Mouse (Mus musculus): ENCODE measurements around the gene Abca3. TPM values are rescaled to one million over a fixed set of nuclear protein-coding genes. Genes with fewer than 3 reads are reported as not detected.
"Not testable (repeated sequence)": the region's sequence is repeated elsewhere in the genome, so short reads cannot be mapped to it uniquely, and the experiment has no call there.

The Abca3 gene
- polyA plus RNA-seq, 1 experiment from 2014 or later, result 5.3 TPM

DNA sequence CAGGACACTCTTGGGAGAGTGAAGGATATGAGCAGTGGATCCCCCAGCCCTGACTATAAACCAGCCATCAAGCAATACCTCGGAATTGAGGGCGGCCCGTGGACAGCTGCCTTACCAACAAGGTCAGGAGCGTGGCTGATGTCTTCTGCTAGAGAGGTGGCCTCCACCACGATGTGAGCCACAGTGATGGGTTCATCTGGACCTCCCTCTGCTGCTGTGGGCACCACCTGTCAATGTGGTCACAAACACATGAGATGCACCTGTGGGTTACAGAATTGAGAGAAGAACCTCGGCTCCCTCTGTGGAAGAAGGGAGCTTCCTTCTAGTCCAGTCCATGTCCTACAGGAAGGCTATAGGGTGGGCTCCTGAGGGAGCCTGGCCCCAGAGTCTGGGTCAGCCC, 97.8 kb downstream of the Abca3 start:
- no peak for ATAC-seq (replicated peaks; ENCODE audit: insufficient number of reproducible peaks, low FRiP score, low TSS enrichment, low read depth)
- Histone ChIP-seq H3K36me3 (replicated peaks; ENCODE audit: control insufficient read depth, insufficient read depth, low read depth, low read length) (peaks cover 13% of the 10 kb centered on the region), H3K4me3 (ENCODE audit: low read depth, low read length) (no peak overlapping the region), H3K27ac (replicated peaks; ENCODE audit: low read depth, low read length) (no peak overlapping the region), H3K27me3 (ENCODE audit: control insufficient read depth, insufficient read depth, low read length) (no peaks in the 10 kb centered on the region), H3K4me2 (ENCODE audit: low read depth, low read length) (no peak overlapping the region), H3K9ac (replicated peaks; ENCODE audit: low read length) (no peak overlapping the region), H3K4me1 (ENCODE audit: control insufficient read depth, insufficient read depth, low read length) (no peaks in the 10 kb centered on the region), H3K9me3 (replicated peaks; ENCODE audit: control insufficient read depth, low read length) (no peaks in the 10 kb centered on the region)
- no peak for DNase-seq (ENCODE audit: low spot score)
- WGBS, result 87% methylated on average over 6 of the region's 6 CpGs

DNA sequence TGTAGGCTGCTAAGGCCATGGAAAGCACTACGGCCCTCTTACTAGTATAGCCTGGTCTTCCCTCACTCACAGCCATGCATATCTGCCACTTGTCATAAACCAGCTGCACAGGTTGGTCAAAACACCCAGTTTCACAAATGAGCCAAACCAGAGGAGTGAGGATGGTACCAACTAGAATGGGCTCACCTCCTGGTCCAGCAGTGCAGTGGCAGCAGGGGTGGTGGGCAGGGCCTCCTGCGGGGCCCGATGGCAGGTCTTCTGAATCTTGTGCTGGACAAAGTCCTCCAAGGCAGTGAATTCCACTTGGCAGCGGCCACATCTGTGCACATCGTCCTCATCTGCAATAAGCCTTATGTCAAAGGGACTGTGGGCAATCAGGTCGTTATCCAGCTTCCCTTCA, 99.5 kb downstream of the Abca3 start:
- DNase-seq (ENCODE audit: low spot score), result no peak
- Histone ChIP-seq H3K4me1 (ENCODE audit: control insufficient read depth, insufficient read depth, low read length) (no peaks in the 10 kb centered on the region), H3K36me3 (replicated peaks; ENCODE audit: control insufficient read depth, insufficient read depth, low read depth, low read length) (peaks cover 6% of the 10 kb centered on the region), H3K27me3 (ENCODE audit: control insufficient read depth, insufficient read depth, low read length) (no peaks in the 10 kb centered on the region), H3K9ac (replicated peaks; ENCODE audit: low read length) (no peak overlapping the region), H3K4me3 (ENCODE audit: low read depth, low read length) (no peak overlapping the region), H3K9me3 (replicated peaks; ENCODE audit: control insufficient read depth, low read length) (no peaks in the 10 kb centered on the region), H3K4me2 (ENCODE audit: low read depth, low read length) (no peak overlapping the region), H3K27ac (replicated peaks; ENCODE audit: low read depth, low read length) (no peak overlapping the region)
- WGBS, result 97% methylated on average over 6 of the region's 6 CpGs
- ATAC-seq (replicated peaks; ENCODE audit: insufficient number of reproducible peaks, low FRiP score, low TSS enrichment, low read depth), result no peak

DNA sequence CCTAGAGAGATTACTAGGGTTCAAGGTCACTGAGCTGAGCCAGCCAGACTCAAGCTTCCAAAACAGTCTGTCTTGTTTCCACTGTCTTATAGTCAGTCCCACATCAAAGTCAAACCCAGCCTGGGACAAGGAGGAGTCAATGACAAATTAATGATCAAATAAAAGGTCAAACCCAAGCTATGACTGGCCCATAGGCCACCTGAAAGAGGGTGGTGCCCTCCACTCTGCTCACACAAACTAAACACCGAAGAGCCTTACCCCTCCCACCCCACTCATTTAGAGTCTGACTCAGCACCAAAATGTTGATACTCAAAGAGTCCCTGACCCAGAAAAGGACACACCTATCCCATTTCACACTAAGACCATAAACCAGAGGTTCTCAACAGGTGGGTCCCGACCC, 101.6 kb downstream of the Abca3 start:
- Histone ChIP-seq H3K9ac (replicated peaks; ENCODE audit: low read length) (no peak overlapping the region), H3K4me2 (ENCODE audit: low read depth, low read length) (no peak overlapping the region), H3K27me3 (ENCODE audit: control insufficient read depth, insufficient read depth, low read length) (no peaks in the 10 kb centered on the region), H3K9me3 (replicated peaks; ENCODE audit: control insufficient read depth, low read length) (no peaks in the 10 kb centered on the region), H3K4me3 (ENCODE audit: low read depth, low read length) (no peak overlapping the region), H3K4me1 (ENCODE audit: control insufficient read depth, insufficient read depth, low read length) (no peaks in the 10 kb centered on the region), H3K27ac (replicated peaks; ENCODE audit: low read depth, low read length) (no peak overlapping the region), H3K36me3 (replicated peaks; ENCODE audit: control insufficient read depth, insufficient read depth, low read depth, low read length) (peaks cover 3% of the 10 kb centered on the region)
- 84% methylated on average over 2 of the region's 2 CpGs for WGBS
- no peak for DNase-seq (ENCODE audit: low spot score)
- ATAC-seq (replicated peaks; ENCODE audit: insufficient number of reproducible peaks, low FRiP score, low TSS enrichment, low read depth), result no peak

DNA sequence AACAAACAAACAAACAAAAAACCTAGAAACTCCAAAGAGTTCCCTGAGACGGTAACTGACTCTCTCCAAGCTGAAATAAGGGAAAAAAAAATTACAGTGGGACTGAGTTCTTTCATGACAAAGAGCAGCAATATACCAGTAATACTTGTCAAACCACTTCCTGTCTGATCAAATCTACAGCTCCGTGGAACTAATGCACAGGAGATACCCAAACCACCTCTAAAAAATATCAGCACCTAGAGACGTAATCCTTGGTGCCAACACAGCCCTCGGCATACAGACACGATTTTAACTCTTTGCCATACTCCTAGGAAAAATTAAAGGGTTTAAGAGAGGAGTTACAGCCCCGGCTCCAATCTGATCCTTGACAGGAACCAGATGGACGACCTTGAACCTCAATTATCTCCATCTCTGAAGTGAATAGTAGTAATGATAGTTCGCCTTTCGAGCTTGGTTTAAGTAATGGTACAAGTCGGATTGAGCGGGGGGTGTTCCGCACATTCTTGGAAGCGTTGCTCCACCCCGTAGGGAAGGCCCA, 102.5 kb downstream of the Abca3 start:
- ATAC-seq (replicated peaks; ENCODE audit: insufficient number of reproducible peaks, low FRiP score, low TSS enrichment, low read depth) (no peak), DNase-seq (ENCODE audit: low spot score) (no peak)
- Histone ChIP-seq H3K36me3 (replicated peaks; ENCODE audit: control insufficient read depth, insufficient read depth, low read depth, low read length) (no peaks in the 10 kb centered on the region; the same call in 1 of the 2 replicates), H3K4me3 (ENCODE audit: low read depth, low read length) (peak overlapping the region; percentile 84), H3K27me3 (ENCODE audit: control insufficient read depth, insufficient read depth, low read length) (no peaks in the 10 kb centered on the region), H3K4me2 (ENCODE audit: low read depth, low read length) (peak overlapping the region; percentile 65), H3K9me3 (replicated peaks; ENCODE audit: control insufficient read depth, low read length) (no peaks in the 10 kb centered on the region), H3K4me1 (ENCODE audit: control insufficient read depth, insufficient read depth, low read length) (no peaks in the 10 kb centered on the region), H3K27ac (replicated peaks; ENCODE audit: low read depth, low read length) (peak overlapping the region; percentile 87; the same call in 1 of the 2 replicates), H3K9ac (replicated peaks; ENCODE audit: low read length) (peak overlapping the region; percentile 84)
- WGBS, result 7% methylated on average over 14 of the region's 14 CpGs

DNA sequence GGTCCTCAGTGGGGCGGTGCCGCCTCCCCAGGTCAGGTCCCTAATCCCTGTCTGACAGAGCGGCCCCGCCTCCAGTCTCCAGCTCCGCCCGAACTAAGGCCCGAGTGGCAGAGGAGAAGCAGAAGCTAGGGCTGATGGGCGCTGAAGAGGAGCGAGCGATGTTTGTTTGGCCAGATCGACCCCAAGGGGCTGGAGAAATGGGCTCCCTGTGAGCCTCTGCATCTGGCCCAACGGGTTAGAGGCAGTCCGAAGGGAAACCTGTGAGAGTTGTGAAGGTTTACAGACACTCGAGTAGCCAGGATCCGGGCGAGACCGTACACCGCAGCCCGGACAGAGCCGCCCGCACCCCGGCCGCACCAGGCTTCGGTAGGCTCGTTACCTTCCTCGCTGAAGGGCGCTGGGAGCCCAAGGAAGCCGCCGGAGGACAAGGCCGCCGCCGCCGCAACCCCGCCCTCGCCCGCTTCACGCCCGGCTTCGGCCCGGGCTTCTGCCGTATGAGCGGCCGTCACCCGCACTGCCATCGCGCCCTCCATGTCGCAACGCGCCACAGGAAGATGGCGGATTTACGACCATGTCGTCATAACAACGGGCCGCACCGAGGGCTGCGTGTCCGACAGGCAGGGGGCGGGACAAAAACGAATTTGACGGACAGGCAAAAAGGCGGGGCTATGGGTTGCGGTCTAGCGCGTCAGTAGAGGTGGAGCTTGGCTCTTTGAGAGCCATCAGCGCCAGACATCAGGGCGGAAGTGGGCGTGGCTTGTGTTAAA, 103.2 kb downstream of the Abca3 start:
- no peaks in the 10 kb centered on the region for H3K27me3 ChIP-seq (ENCODE audit: control insufficient read depth, insufficient read depth, low read length)
- H3K36me3 ChIP-seq (replicated peaks; ENCODE audit: control insufficient read depth, insufficient read depth, low read depth, low read length), result no peaks in the 10 kb centered on the region
- peak; percentile 100 for DNase-seq (ENCODE audit: low spot score)
- peak overlapping the region; percentile 84 for H3K9ac ChIP-seq (replicated peaks; ENCODE audit: low read length)
- no peaks in the 10 kb centered on the region for H3K4me1 ChIP-seq (ENCODE audit: control insufficient read depth, insufficient read depth, low read length)
- no peaks in the 10 kb centered on the region for H3K9me3 ChIP-seq (replicated peaks; ENCODE audit: control insufficient read depth, low read length)
- H3K4me2 ChIP-seq (ENCODE audit: low read depth, low read length), result peak overlapping the region; percentile 65
- ATAC-seq (replicated peaks; ENCODE audit: insufficient number of reproducible peaks, low FRiP score, low TSS enrichment, low read depth), result peak; percentile 88
- peak overlapping the region; percentile 84 for H3K4me3 ChIP-seq (ENCODE audit: low read depth, low read length)
- H3K27ac ChIP-seq (replicated peaks; ENCODE audit: low read depth, low read length), result peak overlapping the region; percentile 87
- WGBS, result under 1% methylated on average over 67 of the region's 67 CpGs

DNA sequence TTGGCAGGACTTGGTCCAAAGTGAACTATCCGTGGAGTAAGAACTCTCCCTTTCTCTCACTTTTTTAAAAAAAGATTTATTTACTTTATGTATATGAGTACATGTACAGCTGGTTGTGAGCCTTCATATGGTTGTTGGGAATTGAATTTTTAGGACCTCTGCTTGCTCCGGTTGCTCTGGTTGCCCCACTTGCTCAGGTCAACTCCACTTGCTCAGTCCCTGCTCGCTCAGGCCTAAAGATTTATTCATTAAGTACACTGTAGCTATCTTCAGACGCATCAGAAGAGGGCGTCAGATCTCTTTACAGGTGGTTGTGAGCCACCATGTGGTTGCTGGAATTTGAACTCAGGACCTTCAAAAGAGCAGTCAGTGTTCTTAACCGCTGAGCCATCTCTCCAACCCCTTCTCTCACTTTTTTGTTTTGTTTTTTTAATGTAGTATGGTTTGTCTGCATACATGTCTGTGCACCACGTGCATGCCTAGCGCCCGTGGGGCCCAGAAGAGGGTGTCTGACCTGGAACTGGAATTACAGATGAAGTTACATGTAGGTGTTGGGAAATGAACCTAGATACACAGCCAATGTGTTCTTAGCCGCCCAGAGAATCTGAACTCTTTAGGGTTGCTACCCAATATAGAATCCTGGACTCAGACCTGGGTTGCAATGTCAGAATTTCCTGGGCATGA, 103.9 kb downstream of the Abca3 start:
- DNase-seq (ENCODE audit: low spot score); H3K36me3 ChIP-seq (replicated peaks; ENCODE audit: control insufficient read depth, insufficient read depth, low read depth, low read length); H3K27ac ChIP-seq (replicated peaks; ENCODE audit: low read depth, low read length); H3K27me3 ChIP-seq (ENCODE audit: control insufficient read depth, insufficient read depth, low read length); ATAC-seq (replicated peaks; ENCODE audit: insufficient number of reproducible peaks, low FRiP score, low TSS enrichment, low read depth); H3K4me1 ChIP-seq (ENCODE audit: control insufficient read depth, insufficient read depth, low read length); H3K9me3 ChIP-seq (replicated peaks; ENCODE audit: control insufficient read depth, low read length); H3K4me2 ChIP-seq (ENCODE audit: low read depth, low read length); H3K9ac ChIP-seq (replicated peaks; ENCODE audit: low read length): not testable (repeated sequence)
- 54% methylated on average over 10 of the region's 10 CpGs for WGBS
- peak overlapping the region; percentile 84; the same call in 1 of the 2 replicates for H3K4me3 ChIP-seq (ENCODE audit: low read depth, low read length)

Small RNA genes within 50 kb of the gene (microRNA-seq; reads per million reads assigned to microRNA genes)
- gene Gm24427 (ENCODE audit: borderline number of aligned reads), result not detected

Other genes with a start within 250 kb of the Abca3 start
- 33.4 and 34.6 TPM in 2 replicates for gene Pdpk1, start 201.0 kb upstream of the Abca3 start, polyA plus RNA-seq (2014; fragmentation: Nextera tagmentation; extraction: Ambion mirVana)
- 30.6 and 37.5 TPM in 2 replicates for gene Amdhd2, start 188.2 kb upstream of the Abca3 start, polyA plus RNA-seq (2014; fragmentation: Nextera tagmentation; extraction: Ambion mirVana)
- gene Atp6v0c, start 182.2 kb upstream of the Abca3 start, polyA plus RNA-seq (2014; fragmentation: Nextera tagmentation; extraction: Ambion mirVana), result 384 and 433 TPM in 2 replicates
- gene Tbc1d24, start 146.4 kb upstream of the Abca3 start, polyA plus RNA-seq (2014; fragmentation: Nextera tagmentation; extraction: Ambion mirVana), result 3.7 and 5.4 TPM in 2 replicates
- gene Ntn3, start 142.4 kb upstream of the Abca3 start, polyA plus RNA-seq (2014; fragmentation: Nextera tagmentation; extraction: Ambion mirVana), result 6.2 and 7.1 TPM in 2 replicates
- gene Tedc2, start 131.1 kb upstream of the Abca3 start, polyA plus RNA-seq (2014; fragmentation: Nextera tagmentation; extraction: Ambion mirVana), result 16.9 and 21.7 TPM in 2 replicates
- 99.6 and 101 TPM in 2 replicates for gene Ccnf, start 100.5 kb upstream of the Abca3 start, polyA plus RNA-seq (2014; fragmentation: Nextera tagmentation; extraction: Ambion mirVana)
- 0.38 TPM in 1 of 2 replicates, not detected in the other for gene Abca17, start 882 bp upstream of the Abca3 start, polyA plus RNA-seq (2014; fragmentation: Nextera tagmentation; extraction: Ambion mirVana)
- 349 and 363 TPM in 2 replicates for gene Rnps1, start 62.6 kb downstream of the Abca3 start, polyA plus RNA-seq (2014; fragmentation: Nextera tagmentation; extraction: Ambion mirVana)
- gene Eci1, start 74.7 kb downstream of the Abca3 start, polyA plus RNA-seq (2014; fragmentation: Nextera tagmentation; extraction: Ambion mirVana), result 74.6 and 77.2 TPM in 2 replicates
- 1.1 TPM in 2 replicates for gene Dnase1l2, start 91.2 kb downstream of the Abca3 start, polyA plus RNA-seq (2014; fragmentation: Nextera tagmentation; extraction: Ambion mirVana)
- gene E4f1, start 118.4 kb downstream of the Abca3 start, polyA plus RNA-seq (2014; fragmentation: Nextera tagmentation; extraction: Ambion mirVana), result 10.3 and 11.1 TPM in 2 replicates
- 53.7 and 54.9 TPM in 2 replicates for gene Pgp, start 118.4 kb downstream of the Abca3 start, polyA plus RNA-seq (2014; fragmentation: Nextera tagmentation; extraction: Ambion mirVana)
- 0.42 TPM in 1 of 2 replicates, not detected in the other for gene Bricd5, start 121.9 kb downstream of the Abca3 start, polyA plus RNA-seq (2014; fragmentation: Nextera tagmentation; extraction: Ambion mirVana)
- 30.3 and 32.0 TPM in 2 replicates for gene Mlst8, start 127.1 kb downstream of the Abca3 start, polyA plus RNA-seq (2014; fragmentation: Nextera tagmentation; extraction: Ambion mirVana)
- gene Caskin1, start 136.7 kb downstream of the Abca3 start, polyA plus RNA-seq (2014; fragmentation: Nextera tagmentation; extraction: Ambion mirVana), result 2.6 and 2.8 TPM in 2 replicates
- 86.1 and 88.2 TPM in 2 replicates for gene Traf7, start 176.0 kb downstream of the Abca3 start, polyA plus RNA-seq (2014; fragmentation: Nextera tagmentation; extraction: Ambion mirVana)
- 1.4 and 1.8 TPM in 2 replicates for gene Rab26, start 182.3 kb downstream of the Abca3 start, polyA plus RNA-seq (2014; fragmentation: Nextera tagmentation; extraction: Ambion mirVana)
- 9.6 and 16.6 TPM in 2 replicates for gene Pkd1, start 197.9 kb downstream of the Abca3 start, polyA plus RNA-seq (2014; fragmentation: Nextera tagmentation; extraction: Ambion mirVana)

All from embryonic facial prominence, embryonic 11.5 days (tissue).